Mouse (Mus musculus) intestine, embryonic 15.5 days (tissue): ENCODE measurements around the gene Gm42791. TPM values are rescaled to one million over a fixed set of nuclear protein-coding genes. Genes with fewer than 3 reads are reported as not detected.

Experiments
- ATAC-seq: fragments of 200-750 bp; cut with Nextera tagmentation; 2 replicates; pipeline ENCODE4 v1.8.0; 2017; ENCODE audit warnings: moderate TSS enrichment, moderate library complexity
- H3K27ac ChIP-seq: fragments of 300-500 bp; sonication (generic); 2 replicates; pipeline ENCODE4 v1.5.1; 2015; ENCODE audit warnings: mild to moderate bottlenecking, inconsistent platforms
- H3K27me3 ChIP-seq: fragments of 300-500 bp; sonication (generic); replicated peaks from 2 replicates; pipeline ENCODE4 v1.6.1; 2015; ENCODE audit warnings: inconsistent platforms
- H3K36me3 ChIP-seq: fragments of 300-500 bp; sonication (generic); 2 replicates; pipeline ENCODE4 v1.6.1; 2015; ENCODE audit warnings: inconsistent platforms
- H3K4me1 ChIP-seq: fragments of 300-500 bp; sonication (generic); replicated peaks from 2 replicates; pipeline ENCODE4 v1.6.1; 2015; ENCODE audit warnings: inconsistent platforms
- H3K4me2 ChIP-seq: fragments of 300-500 bp; sonication (generic); replicated peaks from 2 replicates; pipeline ENCODE4 v1.6.1; 2015; ENCODE audit warnings: mild to moderate bottlenecking, inconsistent platforms
- H3K4me3 ChIP-seq: fragments of 300-500 bp; sonication (generic); replicated peaks from 2 replicates; pipeline ENCODE4 v1.5.1; 2015; ENCODE audit warnings: inconsistent platforms
- H3K9ac ChIP-seq: fragments of 300-500 bp; sonication (generic); 2 replicates; pipeline ENCODE4 v1.6.1; 2015; ENCODE audit warnings: inconsistent platforms
- H3K9me3 ChIP-seq: fragments of 300-500 bp; sonication (generic); 2 replicates; pipeline ENCODE4 v1.6.1; 2016; ENCODE audit warnings: inconsistent platforms
- WGBS: fragments of 180-500 bp; shearing (Covaris S2); methylation state at CpG from one replicate; pipeline ENCODE4 v1.1.7; 2015; 5-methylcytosine and 5-hydroxymethylcytosine counted together
- polyA plus RNA-seq: library from polyadenylated mRNA; unstranded; fragments of >200 nt; fragmentation: Nextera tagmentation; extraction: Ambion mirVana; gene quantifications from 2 replicates; pipeline ENCODE4 v1.2.1, GENCODE M21; 2015

Gene Gm42791
- polyA plus RNA-seq, 1 experiment from 2014 or later, result 0.57 TPM

GRCm38 (mm10) chr5:148879218-148879617 is 115.7 kb downstream of the Gm42791 start:
- Histone ChIP-seq H3K4me3 (no peak overlapping the region), H3K27me3 (no peaks in the 10 kb centered on the region), H3K9ac (no peak overlapping the region), H3K9me3 (no peaks in the 10 kb centered on the region), H3K27ac (no peak overlapping the region), H3K4me2 (no peak overlapping the region), H3K4me1 (no peaks in the 10 kb centered on the region), H3K36me3 (peaks cover 8% of the 10 kb centered on the region)
- 91% methylated on average over 6 of the region's 6 CpGs for WGBS
- ATAC-seq, result no peak

- Histone ChIP-seq H3K9ac (no peak overlapping the region), H3K9me3 (no peaks in the 10 kb centered on the region), H3K27me3 (no peaks in the 10 kb centered on the region), H3K4me1 (0 out of 2 replicates have a peak, but pooled peaks cover 2% of the 10 kb centered on the region), H3K4me3 (no peak overlapping the region), H3K27ac (no peak overlapping the region), H3K36me3 (no peaks in the 10 kb centered on the region), H3K4me2 (no peak overlapping the region)
- WGBS, result 67% methylated on average over 8 of the region's 8 CpGs
- no peak for ATAC-seq
Measured at GRCm38 (mm10) chr5:148873116-148873515, 121.8 kb downstream of the Gm42791 start.

- no peak; the same call in 1 of the 2 replicates for ATAC-seq
- no peak overlapping the region for H3K4me3 ChIP-seq
- no peaks in the 10 kb centered on the region for H3K9me3 ChIP-seq
- H3K4me2 ChIP-seq, result no peak overlapping the region
- no peaks in the 10 kb centered on the region for H3K36me3 ChIP-seq
- no peak overlapping the region for H3K9ac ChIP-seq
- no peaks in the 10 kb centered on the region for H3K27me3 ChIP-seq
- no peak overlapping the region for H3K27ac ChIP-seq
- H3K4me1 ChIP-seq, result 0 out of 2 replicates have a peak, but pooled peaks cover 5% of the 10 kb centered on the region
- WGBS, result 45% methylated on average over 3 of the region's 3 CpGs
Measured at GRCm38 (mm10) chr5:148869583-148869982, 125.4 kb downstream of the Gm42791 start.

GRCm38 (mm10) chr5:148867766-148868165 is 127.2 kb downstream of the Gm42791 start:
- no peak overlapping the region for H3K4me2 ChIP-seq
- H3K9ac ChIP-seq, result no peak overlapping the region
- no peak overlapping the region for H3K4me3 ChIP-seq
- WGBS, result 84% methylated on average over 6 of the region's 6 CpGs
- H3K4me1 ChIP-seq, result 0 out of 2 replicates have a peak, but pooled peaks cover 3% of the 10 kb centered on the region
- H3K36me3 ChIP-seq, result no peaks in the 10 kb centered on the region
- ATAC-seq, result no peak
- H3K27me3 ChIP-seq, result no peaks in the 10 kb centered on the region
- no peaks in the 10 kb centered on the region for H3K9me3 ChIP-seq
- no peak overlapping the region for H3K27ac ChIP-seq

- no peaks in the 10 kb centered on the region for H3K27me3 ChIP-seq
- H3K4me3 ChIP-seq, result no peak overlapping the region
- H3K4me2 ChIP-seq, result no peak overlapping the region
- no peak for ATAC-seq
- no peaks in the 10 kb centered on the region for H3K36me3 ChIP-seq
- 49% methylated on average over 7 of the region's 7 CpGs for WGBS
- H3K4me1 ChIP-seq, result 0 out of 2 replicates have a peak, but pooled peaks cover 3% of the 10 kb centered on the region
- H3K9ac ChIP-seq, result no peak overlapping the region
- H3K9me3 ChIP-seq, result no peaks in the 10 kb centered on the region
- H3K27ac ChIP-seq, result no peak overlapping the region
Measured at GRCm38 (mm10) chr5:148867171-148867570, 127.8 kb downstream of the Gm42791 start.

- Histone ChIP-seq H3K9me3 (no peaks in the 10 kb centered on the region), H3K9ac (no peak overlapping the region), H3K4me1 (0 out of 2 replicates have a peak, but pooled peaks cover 3% of the 10 kb centered on the region), H3K27ac (no peak overlapping the region), H3K4me2 (no peak overlapping the region; the same call in 1 of the 2 replicates), H3K36me3 (no peaks in the 10 kb centered on the region), H3K4me3 (no peak overlapping the region), H3K27me3 (no peaks in the 10 kb centered on the region)
- no peak for ATAC-seq
- WGBS, result 59% methylated on average over 10 of the region's 10 CpGs
Measured at GRCm38 (mm10) chr5:148866571-148866970, 128.4 kb downstream of the Gm42791 start.

- WGBS, result 75% methylated on average over 6 of the region's 6 CpGs
- Histone ChIP-seq H3K27ac (no peak overlapping the region), H3K9ac (no peak overlapping the region), H3K4me3 (no peak overlapping the region), H3K9me3 (no peaks in the 10 kb centered on the region), H3K4me1 (0 out of 2 replicates have a peak, but pooled peaks cover 3% of the 10 kb centered on the region), H3K4me2 (no peak overlapping the region), H3K27me3 (no peaks in the 10 kb centered on the region), H3K36me3 (no peaks in the 10 kb centered on the region)
- no peak for ATAC-seq
Measured at GRCm38 (mm10) chr5:148863409-148863808, 131.5 kb downstream of the Gm42791 start.

- H3K9me3 ChIP-seq, result no peaks in the 10 kb centered on the region
- H3K9ac ChIP-seq, result no peak overlapping the region
- 77% methylated on average over 10 of the region's 10 CpGs for WGBS
- no peak overlapping the region for H3K27ac ChIP-seq
- H3K4me1 ChIP-seq, result 0 out of 2 replicates have a peak, but pooled peaks cover 3% of the 10 kb centered on the region
- H3K36me3 ChIP-seq, result no peaks in the 10 kb centered on the region
- H3K27me3 ChIP-seq, result no peaks in the 10 kb centered on the region
- ATAC-seq, result no peak
- H3K4me2 ChIP-seq, result no peak overlapping the region
- H3K4me3 ChIP-seq, result no peak overlapping the region
Measured at GRCm38 (mm10) chr5:148862853-148863252, 132.1 kb downstream of the Gm42791 start.

- Histone ChIP-seq H3K9me3 (no peaks in the 10 kb centered on the region), H3K4me2 (no peak overlapping the region), H3K9ac (no peak overlapping the region), H3K36me3 (no peaks in the 10 kb centered on the region), H3K4me3 (no peak overlapping the region), H3K27ac (no peak overlapping the region), H3K4me1 (0 out of 2 replicates have a peak, but pooled peaks cover 3% of the 10 kb centered on the region), H3K27me3 (no peaks in the 10 kb centered on the region)
- WGBS, result 60% methylated on average over 8 of the region's 8 CpGs
- no peak for ATAC-seq
Measured at GRCm38 (mm10) chr5:148862136-148862535, 132.8 kb downstream of the Gm42791 start.

GRCm38 (mm10) chr5:148857522-148857921 is 137.4 kb downstream of the Gm42791 start:
- ATAC-seq, result no peak
- H3K36me3 ChIP-seq, result no peaks in the 10 kb centered on the region
- no peak overlapping the region for H3K4me2 ChIP-seq
- no peaks in the 10 kb centered on the region for H3K9me3 ChIP-seq
- WGBS, result 79% methylated on average over 3 of the region's 3 CpGs
- no peak overlapping the region for H3K9ac ChIP-seq
- H3K4me3 ChIP-seq, result no peak overlapping the region
- no peak overlapping the region for H3K27ac ChIP-seq
- no peaks in the 10 kb centered on the region for H3K4me1 ChIP-seq
- H3K27me3 ChIP-seq, result no peaks in the 10 kb centered on the region

GRCm38 (mm10) chr5:148855047-148855446 is 139.9 kb downstream of the Gm42791 start:
- Histone ChIP-seq H3K9me3 (no peaks in the 10 kb centered on the region), H3K4me3 (no peak overlapping the region), H3K4me2 (no peak overlapping the region), H3K27ac (no peak overlapping the region), H3K27me3 (no peaks in the 10 kb centered on the region), H3K9ac (no peak overlapping the region), H3K36me3 (no peaks in the 10 kb centered on the region), H3K4me1 (no peaks in the 10 kb centered on the region)
- no peak for ATAC-seq
- 83% methylated on average over 8 of the region's 8 CpGs for WGBS

GRCm38 (mm10) chr5:148854166-148854565 is 140.8 kb downstream of the Gm42791 start:
- no peak for ATAC-seq
- H3K9me3 ChIP-seq, result no peaks in the 10 kb centered on the region
- H3K4me2 ChIP-seq, result no peak overlapping the region
- H3K27me3 ChIP-seq, result no peaks in the 10 kb centered on the region
- 30% methylated on average over 5 of the region's 5 CpGs for WGBS
- no peak overlapping the region for H3K4me3 ChIP-seq
- H3K27ac ChIP-seq, result no peak overlapping the region
- no peaks in the 10 kb centered on the region for H3K4me1 ChIP-seq
- H3K9ac ChIP-seq, result no peak overlapping the region
- no peaks in the 10 kb centered on the region for H3K36me3 ChIP-seq

- H3K27me3 ChIP-seq, result no peaks in the 10 kb centered on the region
- no peaks in the 10 kb centered on the region for H3K4me1 ChIP-seq
- H3K9ac ChIP-seq, result no peak overlapping the region
- no peak overlapping the region for H3K4me3 ChIP-seq
- no peak overlapping the region for H3K4me2 ChIP-seq
- no peaks in the 10 kb centered on the region for H3K9me3 ChIP-seq
- H3K27ac ChIP-seq, result no peak overlapping the region
- 82% methylated on average over 6 of the region's 6 CpGs for WGBS
- ATAC-seq, result no peak
- H3K36me3 ChIP-seq, result no peaks in the 10 kb centered on the region
Measured at GRCm38 (mm10) chr5:148849516-148849915, 145.4 kb downstream of the Gm42791 start.
